Mouse (Mus musculus): ENCODE measurements around the gene Gm21996. TPM values are rescaled to one million over a fixed set of nuclear protein-coding genes. Genes with fewer than 3 reads are reported as not detected.
"Not testable (repeated sequence)": the region's sequence is repeated elsewhere in the genome, so short reads cannot be mapped to it uniquely, and the experiment has no call there.

Gene Gm21996
- not detected for total RNA-seq (2021)
- polyA plus RNA-seq (2012; rRNA removed), result not detected in 2 replicates
- long read RNA-seq, result 0 reads

- not testable (repeated sequence) for DNase-seq
Observed at GRCm38 (mm10) chrY:89745432-89745831, at the start of gene Gm21996. Gene Gm21996, minus strand, starts transcription at chrY:89745532.

Data from adrenal gland, adult 2 months (tissue).